Mouse (Mus musculus): Measurements from ENCODE around the gene Mei1.

DNA sequence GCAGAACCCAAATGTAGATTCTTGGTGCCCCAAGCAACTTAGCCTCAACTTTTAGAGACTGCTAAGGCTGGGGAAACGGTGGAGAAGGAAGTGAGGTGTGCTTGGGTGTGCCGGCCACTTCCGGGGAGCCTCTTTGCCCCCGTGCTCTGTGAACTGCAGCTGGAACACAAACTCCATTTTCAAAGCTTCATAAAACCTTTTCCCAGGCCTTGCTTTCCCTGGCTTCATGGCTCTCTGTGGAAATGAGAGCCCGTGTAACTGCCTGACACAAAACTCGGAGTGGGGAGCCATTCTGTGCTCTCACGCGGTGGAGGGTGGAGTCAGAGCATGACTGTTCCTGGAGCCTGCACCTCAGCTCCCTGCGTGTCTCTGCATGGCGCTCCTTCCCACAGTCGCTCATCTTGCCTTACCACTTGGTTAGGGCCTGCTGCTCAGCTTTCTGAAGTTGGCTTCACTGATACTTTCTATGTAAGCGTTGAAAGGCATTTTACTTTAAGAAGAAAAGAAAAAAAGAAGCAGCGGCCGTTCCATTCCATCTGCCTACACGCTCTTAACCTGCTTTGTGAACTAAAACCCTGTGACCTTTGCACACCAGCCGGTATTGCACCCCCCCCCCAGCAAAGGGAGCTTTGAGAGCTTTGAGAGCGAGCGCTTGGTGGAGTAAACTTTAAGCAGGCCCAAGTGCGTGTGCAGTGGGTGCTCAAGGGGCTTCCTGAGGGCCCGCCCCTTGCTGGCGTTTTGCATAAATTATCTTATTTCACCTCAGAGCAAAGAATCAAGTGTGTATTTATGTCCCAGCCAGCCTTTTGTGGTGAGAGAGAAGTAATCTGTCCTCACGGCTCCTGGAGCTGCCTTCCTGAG, 96.7 kb downstream of the Mei1 start:
- TF ChIP-seq CTCF (IDR thresholded peaks at IDR 0.05) (no peak), EP300 (IDR thresholded peaks at IDR 0.05) (no peak)

Data from lung, postnatal 0 days (tissue).